Mouse (Mus musculus) lung, embryonic 14.5 days (tissue): ENCODE data around the gene Gm20388. TPM values are rescaled to one million over a fixed set of nuclear protein-coding genes. Genes with fewer than 3 reads are reported as not detected.

ENCODE experiments used
- ATAC-seq: fragments of 200-750 bp; cut with Nextera tagmentation; 2 replicates; pipeline ENCODE4 v1.8.0; 2017; ENCODE audit warnings: mild to moderate bottlenecking, moderate TSS enrichment, moderate library complexity; ENCODE audit not compliant: insufficient read depth
- DNase-seq: peaks from one replicate; pipeline ENCODE4 v3.0.0-alpha.2; 2015
- H3K27ac ChIP-seq: fragments of 300-500 bp; sonication (generic); 2 replicates; pipeline ENCODE4 v1.5.1; 2014; ENCODE audit warnings: low read depth, mild to moderate bottlenecking, moderate library complexity
- H3K27me3 ChIP-seq: fragments of 300-500 bp; sonication (generic); 2 replicates; pipeline ENCODE4 v1.6.1; 2014; ENCODE audit warnings: low read length, control low read depth; ENCODE audit not compliant: insufficient read depth
- H3K36me3 ChIP-seq: fragments of 300-500 bp; sonication (generic); 2 replicates; pipeline ENCODE4 v1.6.1; 2014; ENCODE audit warnings: control low read depth; ENCODE audit not compliant: insufficient read depth
- H3K4me1 ChIP-seq: fragments of 300-500 bp; sonication (generic); 2 replicates; pipeline ENCODE4 v1.6.1; 2014; ENCODE audit warnings: antibody characterized with exemption, control low read depth; ENCODE audit not compliant: insufficient read depth
- H3K4me2 ChIP-seq: fragments of 300-500 bp; sonication (generic); 2 replicates; pipeline ENCODE4 v1.6.1; 2014; ENCODE audit warnings: mild to moderate bottlenecking
- H3K4me3 ChIP-seq: fragments of 300-500 bp; sonication (generic); 2 replicates; pipeline ENCODE4 v1.5.1; 2014; ENCODE audit warnings: low read depth, low read length
- H3K9ac ChIP-seq: fragments of 300-500 bp; sonication (generic); 2 replicates; pipeline ENCODE4 v1.6.1; 2014
- H3K9me3 ChIP-seq: fragments of 300-500 bp; sonication (generic); 2 replicates; pipeline ENCODE4 v1.6.1; 2016; ENCODE audit warnings: low read depth, low read length, control low read depth
- CTCF ChIP-seq: IDR thresholded peaks from 2 replicates; pipeline ENCODE4 v1.5.1; 2016; ENCODE audit warnings: antibody characterized with exemption, low read depth
- WGBS: fragments of 180-500 bp; shearing (Covaris S2); extraction: QIAGEN DNeasy Blood & Tissue Kit; methylation state at CpG from one replicate; pipeline ENCODE4 v1.1.7; 2014; 5-methylcytosine and 5-hydroxymethylcytosine counted together
- polyA plus RNA-seq: library from polyadenylated mRNA; unstranded; fragments of >200 nt; fragmentation: Nextera tagmentation; extraction: Ambion mirVana; gene quantifications from 2 replicates; pipeline ENCODE4 v1.2.1, GENCODE M21; 2014

Gene Gm20388
- polyA plus RNA-seq, 1 experiment from 2014 or later: not detected

DNA sequence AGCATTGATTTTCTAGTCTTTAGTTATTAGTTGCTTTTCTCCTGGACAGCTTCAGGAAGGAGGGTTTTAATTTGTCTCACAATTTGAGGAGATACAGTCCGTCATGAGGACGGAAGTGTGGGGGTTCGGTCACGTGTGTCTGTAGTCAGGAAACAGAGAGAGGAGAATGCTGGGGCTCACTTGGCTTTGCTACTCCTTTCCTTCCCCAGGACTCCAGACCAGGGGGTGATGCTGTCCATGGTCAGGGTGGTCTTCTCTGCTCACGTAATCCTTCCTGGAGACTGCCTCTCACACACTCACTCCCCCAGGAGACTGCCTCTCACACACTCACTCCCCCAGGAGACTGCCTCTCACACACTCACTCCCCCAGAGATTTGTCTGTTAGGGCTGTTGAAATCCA is 4133.8 kb downstream of the Gm20388 start:
- 88% methylated on average over 5 of the region's 5 CpGs for WGBS
- no peak overlapping the region for H3K9ac ChIP-seq
- no peak overlapping the region for H3K4me3 ChIP-seq
- no peak overlapping the region for H3K27ac ChIP-seq
- H3K4me1 ChIP-seq: no peaks in the 10 kb centered on the region
- H3K27me3 ChIP-seq: no peaks in the 10 kb centered on the region
- H3K36me3 ChIP-seq: peaks cover 58% of the 10 kb centered on the region
- H3K4me2 ChIP-seq: no peak overlapping the region
- TF ChIP-seq CTCF: no peak
- DNase-seq: no peak
- no peak for ATAC-seq
- no peaks in the 10 kb centered on the region for H3K9me3 ChIP-seq

GRCm38 (mm10) chr8:124044931-124045330 is 4134.3 kb downstream of the Gm20388 start:
- no peaks in the 10 kb centered on the region for H3K9me3 ChIP-seq
- TF ChIP-seq CTCF: no peak
- H3K4me2 ChIP-seq: no peak overlapping the region
- peaks cover 53% of the 10 kb centered on the region for H3K36me3 ChIP-seq
- no peak overlapping the region for H3K4me3 ChIP-seq
- ATAC-seq (no peak), DNase-seq (no peak)
- H3K27ac ChIP-seq: no peak overlapping the region
- H3K4me1 ChIP-seq: no peaks in the 10 kb centered on the region
- H3K9ac ChIP-seq: no peak overlapping the region
- 92% methylated on average over 12 of the region's 12 CpGs for WGBS
- H3K27me3 ChIP-seq: no peaks in the 10 kb centered on the region

- Histone ChIP-seq H3K4me2 (no peak overlapping the region), H3K9me3 (no peaks in the 10 kb centered on the region), H3K4me3 (no peak overlapping the region), H3K4me1 (no peaks in the 10 kb centered on the region), H3K27ac (no peak overlapping the region), H3K36me3 (peaks cover 48% of the 10 kb centered on the region), H3K9ac (no peak overlapping the region), H3K27me3 (no peaks in the 10 kb centered on the region)
- DNase-seq: no peak
- no peak for ATAC-seq
- no peak for TF ChIP-seq CTCF
- 89% methylated on average over 8 of the region's 8 CpGs for WGBS
These were observed 4135.2 kb downstream of the Gm20388 start for GRCm38 (mm10) chr8:124045856-124046255.

DNA sequence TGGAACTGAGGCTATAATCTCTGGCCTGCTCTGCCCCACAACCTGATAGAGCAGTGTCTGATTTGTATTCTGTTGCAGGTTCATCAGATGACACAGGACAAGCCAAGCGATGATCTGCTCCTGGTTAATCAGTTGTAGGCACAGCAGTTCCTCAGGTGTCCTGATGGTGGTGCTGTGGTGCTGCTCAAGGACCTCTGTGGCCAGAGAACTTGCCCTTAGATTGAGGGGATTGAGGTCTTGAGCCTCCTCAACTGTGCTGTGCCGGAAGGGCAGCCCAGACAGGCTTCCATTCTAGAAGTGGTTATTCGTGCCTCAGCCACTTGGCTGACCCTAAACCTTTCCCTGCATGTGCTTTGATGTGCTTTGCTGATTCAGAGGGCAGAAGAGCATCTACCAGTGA is 4141.5 kb downstream of the Gm20388 start:
- Histone ChIP-seq H3K36me3 (peaks cover 13% of the 10 kb centered on the region; the same call in 1 of the 2 replicates), H3K4me2 (no peak overlapping the region), H3K27ac (no peak overlapping the region), H3K9ac (no peak overlapping the region), H3K4me3 (no peak overlapping the region), H3K9me3 (no peaks in the 10 kb centered on the region), H3K27me3 (no peaks in the 10 kb centered on the region), H3K4me1 (no peaks in the 10 kb centered on the region)
- DNase-seq (peak; percentile 79), ATAC-seq (no peak)
- TF ChIP-seq CTCF: peak; percentile 95
- 14% methylated on average over 3 of the region's 3 CpGs for WGBS

- DNase-seq (no peak), ATAC-seq (no peak)
- WGBS: 20% methylated on average over 4 of the region's 4 CpGs
- Histone ChIP-seq H3K9me3 (no peaks in the 10 kb centered on the region), H3K4me2 (no peak overlapping the region), H3K27ac (no peak overlapping the region), H3K9ac (no peak overlapping the region), H3K4me1 (no peaks in the 10 kb centered on the region), H3K4me3 (no peak overlapping the region), H3K27me3 (no peaks in the 10 kb centered on the region), H3K36me3 (peaks cover 8% of the 10 kb centered on the region; the same call in 1 of the 2 replicates)
- no peak for TF ChIP-seq CTCF
These were observed 4141.9 kb downstream of the Gm20388 start for GRCm38 (mm10) chr8:124052568-124052967.

DNA sequence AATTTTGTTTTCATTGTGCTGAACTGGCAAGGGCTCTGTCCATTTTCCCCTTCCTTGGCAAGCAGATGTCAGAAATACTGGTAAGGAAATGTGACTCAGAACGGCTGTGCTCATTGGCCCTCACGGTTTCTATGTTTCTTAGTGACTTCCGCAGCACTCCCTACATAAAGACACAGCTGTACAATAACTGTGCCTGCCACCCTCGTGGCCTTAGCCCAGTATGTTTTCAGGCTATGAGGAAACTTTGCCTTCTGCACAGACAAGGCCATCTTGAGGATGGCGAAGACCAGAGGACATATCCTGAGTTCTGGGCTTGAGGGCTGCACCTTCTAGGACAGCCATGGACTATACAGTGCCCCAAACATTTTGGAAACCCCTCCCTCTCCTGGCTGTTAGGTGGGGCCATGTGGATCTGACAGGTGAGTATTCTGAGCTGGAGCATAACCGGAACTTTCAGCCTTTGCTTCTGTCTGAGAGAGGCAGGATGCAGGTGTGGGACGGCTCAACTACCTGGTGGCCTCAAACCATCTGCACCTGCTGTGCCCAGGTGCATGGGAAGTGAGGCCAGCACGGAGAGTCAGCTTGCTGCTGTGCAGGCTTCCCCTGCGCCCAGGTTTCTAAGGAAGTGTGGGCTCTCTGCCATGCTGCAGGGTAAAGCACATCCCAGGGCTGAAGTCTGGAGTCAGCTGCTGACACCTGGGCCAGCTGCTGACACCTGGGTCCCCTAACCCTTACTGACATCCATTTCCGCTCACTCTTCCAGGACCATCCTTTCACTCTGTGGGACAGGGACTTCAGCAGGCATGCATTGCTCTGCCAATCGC is 4146.4 kb downstream of the Gm20388 start:
- ATAC-seq: no peak
- DNase-seq: no peak
- TF ChIP-seq CTCF: no peak
- H3K4me2 ChIP-seq: no peak overlapping the region
- no peak overlapping the region for H3K9ac ChIP-seq
- H3K9me3 ChIP-seq: no peaks in the 10 kb centered on the region
- H3K36me3 ChIP-seq: no peaks in the 10 kb centered on the region
- H3K27me3 ChIP-seq: no peaks in the 10 kb centered on the region
- H3K4me1 ChIP-seq: no peaks in the 10 kb centered on the region
- H3K27ac ChIP-seq: no peak overlapping the region
- 65% methylated on average over 11 of the region's 11 CpGs for WGBS
- H3K4me3 ChIP-seq: no peak overlapping the region

- Histone ChIP-seq H3K9ac (no peak overlapping the region), H3K4me1 (no peaks in the 10 kb centered on the region), H3K27me3 (no peaks in the 10 kb centered on the region), H3K4me2 (no peak overlapping the region), H3K36me3 (no peaks in the 10 kb centered on the region), H3K9me3 (no peaks in the 10 kb centered on the region), H3K27ac (no peak overlapping the region), H3K4me3 (no peak overlapping the region)
- DNase-seq (peak; percentile 47), ATAC-seq (no peak)
- TF ChIP-seq CTCF: no peak
- 49% methylated on average over 4 of the region's 4 CpGs for WGBS
These were observed 4155.9 kb downstream of the Gm20388 start for GRCm38 (mm10) chr8:124066325-124067058.
